Mouse (Mus musculus): ENCODE results near the gene Tdrd5.
"Not testable (repeated sequence)": the region's sequence is repeated elsewhere in the genome, so short reads cannot be mapped to it uniquely, and the experiment has no call there.

Tdrd5 gene

GRCm38 (mm10) chr1:156263352-156263751 lies 40.1 kb downstream of the Tdrd5 start:
- peak; percentile 59; the same call in 1 of the 2 replicates for ATAC-seq (ENCODE audit: low TSS enrichment)

DNA sequence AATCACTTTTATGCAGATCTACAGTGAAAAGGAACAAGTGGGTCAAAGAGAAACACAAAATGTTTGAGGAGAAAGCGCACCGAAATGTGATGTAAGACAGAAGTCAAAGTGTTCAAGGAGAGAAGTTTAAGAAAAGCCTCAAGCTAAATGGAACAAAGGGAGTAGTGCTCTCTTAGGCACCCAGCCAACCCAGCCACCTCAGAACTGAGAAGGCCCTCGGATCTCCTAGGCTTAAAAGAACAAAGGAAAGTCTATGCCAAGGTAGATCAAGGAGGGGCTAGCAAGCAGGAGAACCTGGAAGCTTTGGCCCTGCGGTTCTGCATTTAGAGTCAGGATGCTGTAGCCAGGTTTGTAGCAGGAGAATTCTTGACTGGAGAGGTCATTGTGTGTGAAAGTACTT lies 48.6 kb downstream of the Tdrd5 start:
- no peak for ATAC-seq (ENCODE audit: low TSS enrichment)

DNA sequence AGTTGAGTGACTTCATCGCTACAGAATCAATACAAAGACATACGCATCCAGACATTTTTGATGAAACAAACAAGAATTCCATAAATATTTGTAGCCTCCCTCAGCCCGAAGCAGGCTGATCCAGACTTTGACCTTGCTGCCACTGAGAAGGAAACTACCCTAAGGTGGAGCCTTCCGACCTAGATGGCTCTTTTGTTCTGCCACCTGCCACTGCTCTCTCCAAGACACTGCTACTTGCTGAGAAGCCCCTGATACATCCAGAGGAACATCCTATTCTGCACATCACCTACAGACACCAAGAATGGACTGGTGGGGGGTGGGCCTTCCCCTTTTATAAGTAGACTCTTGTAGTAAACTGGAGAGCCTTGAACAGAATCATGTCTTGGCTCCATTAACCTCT lies 52.4 kb downstream of the Tdrd5 start:
- ATAC-seq (ENCODE audit: low TSS enrichment) = not testable (repeated sequence)

DNA sequence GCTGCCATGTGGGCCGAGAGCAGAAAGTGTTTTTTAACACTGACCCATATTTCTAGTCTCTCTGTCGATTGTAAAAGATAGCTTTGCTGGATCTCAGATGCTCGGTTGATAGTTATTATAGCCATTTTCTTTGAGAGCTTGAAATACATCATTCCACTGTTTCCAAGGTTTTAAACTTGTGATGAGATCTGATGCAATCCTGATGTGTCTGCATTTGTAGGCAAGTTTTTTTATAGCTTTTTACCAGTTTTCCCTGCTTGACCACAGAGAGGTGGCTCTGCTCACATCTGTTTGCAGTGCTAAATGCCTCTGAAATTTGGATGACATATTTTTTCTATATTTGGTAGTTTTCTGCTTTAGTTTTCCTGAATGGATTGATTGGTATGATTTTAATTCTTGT lies 55.6 kb downstream of the Tdrd5 start:
- ATAC-seq (ENCODE audit: low TSS enrichment) = peak; percentile 50; the same call in 1 of the 2 replicates

DNA sequence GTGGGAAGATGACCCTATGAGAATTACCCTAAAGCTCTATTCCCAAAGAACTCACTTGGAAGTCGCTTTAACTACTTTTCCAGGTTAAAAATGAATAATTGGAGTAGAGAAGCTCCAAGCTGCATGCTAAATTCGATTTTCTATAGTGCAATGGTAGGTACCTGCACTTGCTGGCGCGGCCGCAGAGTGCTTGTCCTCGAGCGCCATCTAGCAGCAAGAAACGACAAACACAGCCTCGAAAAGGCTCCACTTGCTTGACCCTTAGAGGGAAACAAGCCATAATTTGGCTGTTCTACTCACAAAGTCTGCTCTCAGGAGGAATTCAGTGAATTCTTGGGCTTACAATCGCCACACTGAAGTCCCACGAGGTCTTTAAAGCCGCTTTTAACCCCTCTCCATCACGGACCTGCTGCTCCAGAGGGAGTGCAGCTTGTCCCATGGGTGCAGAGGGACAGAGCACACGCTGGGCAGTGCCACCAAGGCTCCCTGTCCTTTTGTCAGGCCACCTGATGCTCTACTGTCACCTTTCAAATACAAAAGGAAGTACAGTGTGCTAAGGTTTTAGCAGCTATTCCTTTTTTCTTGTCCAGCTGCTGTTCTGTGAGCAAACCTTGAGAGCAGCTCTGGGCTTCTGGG lies 61.6 kb downstream of the Tdrd5 start:
- peak; percentile 89 for ATAC-seq (ENCODE audit: low TSS enrichment)

- ATAC-seq (ENCODE audit: low TSS enrichment) = no peak
These were observed 62.4 kb downstream of the Tdrd5 start for GRCm38 (mm10) chr1:156241035-156241434.

DNA sequence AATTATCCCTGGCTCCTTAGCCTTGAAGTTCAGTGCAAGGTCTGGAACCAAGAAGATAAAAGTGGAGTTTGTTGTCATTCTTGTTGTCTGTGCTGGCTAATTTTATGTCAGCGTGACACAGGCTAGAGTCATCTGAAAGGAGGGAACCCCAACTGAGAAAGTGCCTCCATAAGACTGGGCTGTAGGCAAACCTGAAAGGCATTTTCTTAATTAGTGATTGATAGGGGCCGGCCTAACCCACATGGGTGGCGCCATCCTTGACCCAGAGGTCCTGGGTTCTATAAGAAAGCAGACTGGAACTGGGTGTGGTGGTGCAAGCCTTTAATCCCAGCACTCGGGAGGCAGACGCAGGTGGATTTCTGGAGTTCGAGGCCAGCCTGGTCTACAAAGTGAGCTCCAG lies 72.3 kb downstream of the Tdrd5 start:
- ATAC-seq (ENCODE audit: low TSS enrichment) = no peak

- ATAC-seq (ENCODE audit: low TSS enrichment) = no peak
These were observed 73.0 kb downstream of the Tdrd5 start for GRCm38 (mm10) chr1:156230339-156231089.

GRCm38 (mm10) chr1:156229448-156229847 lies 74.0 kb downstream of the Tdrd5 start:
- peak; percentile 85 for ATAC-seq (ENCODE audit: low TSS enrichment)

GRCm38 (mm10) chr1:156228728-156229127 lies 74.7 kb downstream of the Tdrd5 start:
- no peak for ATAC-seq (ENCODE audit: low TSS enrichment)

DNA sequence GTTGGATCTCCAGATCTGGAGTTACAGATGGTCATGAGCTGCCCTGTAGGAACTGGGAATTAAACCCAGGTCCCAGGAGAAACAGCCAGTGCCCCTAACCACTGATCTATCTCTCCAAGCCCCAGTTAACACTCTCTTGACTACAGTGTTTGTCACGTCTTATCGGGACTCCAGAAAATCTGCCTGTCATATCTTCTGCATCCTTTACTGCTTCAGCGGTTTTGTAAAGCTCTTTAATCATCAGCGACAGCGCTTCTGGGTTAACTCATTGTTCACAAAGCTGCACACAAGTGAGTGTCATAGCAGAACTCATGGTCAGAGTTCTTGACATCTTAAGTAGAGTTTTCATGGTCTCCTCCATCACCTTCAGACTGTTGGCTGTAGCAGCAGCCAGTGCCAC lies 76.6 kb downstream of the Tdrd5 start:
- no peak for ATAC-seq (ENCODE audit: low TSS enrichment)

- ATAC-seq (ENCODE audit: low TSS enrichment) = no peak
These were observed 81.1 kb downstream of the Tdrd5 start for GRCm38 (mm10) chr1:156222205-156223000.

DNA sequence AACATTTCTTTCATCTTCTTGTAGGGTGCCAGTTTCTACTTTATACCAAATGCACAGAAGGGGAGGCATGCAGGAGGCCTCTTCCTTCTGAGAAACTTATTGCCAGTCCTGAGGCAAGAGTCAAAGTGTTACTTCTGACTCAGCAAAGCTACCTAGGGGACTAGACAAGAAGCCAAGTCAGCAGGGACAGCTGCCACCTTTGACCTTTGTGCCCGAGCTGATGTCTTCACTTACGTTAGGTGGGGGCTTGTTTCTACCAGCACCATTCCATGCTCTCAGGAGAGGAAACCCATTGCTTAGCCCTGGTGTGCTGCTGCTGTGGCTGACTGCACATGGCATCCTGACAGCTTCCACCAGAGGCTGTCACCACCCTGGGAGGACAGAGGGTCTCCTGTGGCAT lies 82.1 kb downstream of the Tdrd5 start:
- no peak for ATAC-seq (ENCODE audit: low TSS enrichment)

GRCm38 (mm10) chr1:156218573-156218972 lies 84.9 kb downstream of the Tdrd5 start:
- no peak for ATAC-seq (ENCODE audit: low TSS enrichment)

DNA sequence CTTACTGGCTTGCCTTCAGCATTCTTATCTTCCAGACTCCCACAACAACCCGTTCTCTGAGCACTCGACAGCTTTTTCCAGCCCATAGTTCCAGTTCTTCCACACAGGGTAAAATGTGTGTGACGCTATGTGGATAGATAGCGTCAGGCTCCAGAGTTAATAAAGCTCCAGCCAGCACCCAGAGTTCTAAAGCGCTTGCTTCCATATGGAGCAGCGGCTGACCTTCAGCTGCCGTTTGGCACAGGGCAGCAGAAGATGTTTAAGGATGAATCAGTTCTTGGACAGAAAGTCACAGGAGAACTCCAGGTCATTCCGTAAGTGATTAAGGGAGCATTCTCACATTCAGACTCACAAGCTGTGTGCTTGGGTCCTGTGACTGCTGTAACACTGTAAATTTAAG lies 85.5 kb downstream of the Tdrd5 start:
- no peak for ATAC-seq (ENCODE audit: low TSS enrichment)

DNA sequence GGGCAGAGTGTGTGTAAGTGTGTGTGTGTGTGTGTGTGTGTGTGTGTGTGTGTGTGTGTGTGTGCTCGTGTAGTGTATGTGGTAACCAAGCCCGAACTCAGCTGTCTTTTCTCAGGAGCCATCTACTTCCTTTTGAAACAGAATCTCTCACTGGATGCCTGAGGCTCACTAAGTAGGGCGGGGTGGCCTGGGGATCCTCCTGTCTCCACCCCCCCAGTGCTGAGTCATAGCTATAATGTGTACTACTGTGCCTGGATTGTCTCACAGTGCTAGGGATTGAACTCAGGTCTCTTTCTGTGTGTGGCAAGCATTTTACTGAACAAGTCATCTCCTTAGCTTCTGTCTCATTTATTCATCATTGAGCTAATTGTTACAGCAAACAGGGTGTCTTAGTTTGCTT lies 86.1 kb downstream of the Tdrd5 start:
- peak; percentile 90 for ATAC-seq (ENCODE audit: low TSS enrichment)

- no peak for ATAC-seq (ENCODE audit: low TSS enrichment)
These were observed 87.2 kb downstream of the Tdrd5 start for GRCm38 (mm10) chr1:156216249-156216648.

- no peak for ATAC-seq (ENCODE audit: low TSS enrichment)
These were observed 88.8 kb downstream of the Tdrd5 start for GRCm38 (mm10) chr1:156214651-156215050.

DNA sequence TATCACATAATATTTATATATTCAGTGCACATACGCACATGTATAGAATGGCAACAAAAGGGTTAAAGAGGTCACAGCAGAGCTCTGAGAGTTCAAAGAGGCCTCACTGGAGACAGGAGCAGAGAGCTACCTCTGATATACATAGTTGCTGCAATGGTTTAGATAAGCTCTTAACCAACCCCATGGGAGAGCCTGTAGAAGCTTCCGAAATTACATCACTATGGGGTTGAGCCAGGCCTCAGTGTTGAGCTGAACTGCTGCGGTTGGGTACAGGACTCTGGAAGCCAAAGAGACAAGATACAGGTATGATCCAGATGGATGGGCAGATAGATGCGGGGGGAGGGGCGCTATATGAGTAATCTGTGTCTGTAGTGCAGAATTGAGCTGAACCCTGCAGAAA lies 90.5 kb downstream of the Tdrd5 start:
- ATAC-seq (ENCODE audit: low TSS enrichment) = no peak

DNA sequence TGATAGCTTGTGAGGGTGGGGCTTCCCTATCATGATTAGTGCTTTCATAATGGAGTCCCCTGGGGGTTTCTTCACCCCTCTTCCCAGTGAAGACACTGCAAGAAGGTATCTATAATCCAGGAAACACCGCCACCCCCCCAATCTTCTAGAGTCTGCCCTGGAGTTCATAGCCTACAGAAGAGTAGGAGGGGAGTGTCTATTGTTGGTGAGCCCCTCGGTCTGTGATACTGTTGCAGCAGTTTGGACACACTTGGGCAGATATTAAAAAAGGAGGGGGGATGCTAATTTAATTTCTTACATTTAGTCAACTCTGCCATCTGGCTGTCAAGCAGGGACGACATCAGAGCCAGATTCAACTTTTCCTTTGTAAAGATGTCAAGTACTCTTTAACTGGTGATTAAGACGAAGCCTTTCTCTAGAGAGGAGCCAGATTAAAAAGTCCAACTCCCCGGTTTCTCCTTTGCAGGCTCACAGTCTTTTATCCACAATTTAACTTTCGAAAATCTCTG lies 91.6 kb downstream of the Tdrd5 start:
- no peak for ATAC-seq (ENCODE audit: low TSS enrichment)
